Mouse (Mus musculus): ENCODE measurements at regions not wholly inside any gene's neighbourhood (a gene's known extent, or its start where the extent isn't known, plus 50 kb on each side); places are given as distances from the start of the nearest gene placed in this dataset.
A peak's percentile ranks its signal among the peaks of the same experiment; 100 is the strongest.
"Not testable (repeated sequence)": the region's sequence is repeated elsewhere in the genome, so short reads cannot be mapped to it uniquely, and the experiment has no call there.

GRCm38 (mm10) chr12:56058876-56059275 is 222.8 kb downstream of the Brms1l start:
- no peak for DNase-seq (ENCODE audit: low spot score)

- peak; percentile 49 for DNase-seq (ENCODE audit: low spot score)
These were observed 222.3 kb downstream of the Brms1l start for GRCm38 (mm10) chr12:56058463-56058862.

GRCm38 (mm10) chr12:56055382-56055781 is 219.3 kb downstream of the Brms1l start:
- no peak for DNase-seq (ENCODE audit: low spot score)

- DNase-seq (ENCODE audit: low spot score): peak; percentile 12
These were observed 209.9 kb downstream of the Brms1l start for GRCm38 (mm10) chr12:56046050-56046449.

GRCm38 (mm10) chr12:56020954-56021514 is 184.9 kb downstream of the Brms1l start:
- DNase-seq (ENCODE audit: low spot score): no peak

- no peak for DNase-seq (ENCODE audit: low spot score)
These were observed 184.4 kb downstream of the Brms1l start for GRCm38 (mm10) chr12:56020547-56020946.

- DNase-seq (ENCODE audit: low spot score): no peak
These were observed 173.9 kb downstream of the Brms1l start for GRCm38 (mm10) chr12:56009976-56010375.

- DNase-seq (ENCODE audit: low spot score): no peak
These were observed 169.7 kb downstream of the Brms1l start for GRCm38 (mm10) chr12:56005846-56006245.

GRCm38 (mm10) chr12:56005321-56005720 is 169.2 kb downstream of the Brms1l start:
- no peak for DNase-seq (ENCODE audit: low spot score)

GRCm38 (mm10) chr12:56004479-56004878 is 168.4 kb downstream of the Brms1l start:
- DNase-seq (ENCODE audit: low spot score): no peak

GRCm38 (mm10) chr12:56003561-56003960 is 167.4 kb downstream of the Brms1l start:
- DNase-seq (ENCODE audit: low spot score): no peak

GRCm38 (mm10) chr12:55996585-55997377 is 160.7 kb downstream of the Brms1l start:
- no peak for DNase-seq (ENCODE audit: low spot score)

GRCm38 (mm10) chr12:55983565-55984351 is 147.6 kb downstream of the Brms1l start:
- DNase-seq (ENCODE audit: low spot score): no peak

- DNase-seq (ENCODE audit: low spot score): no peak
These were observed 147.0 kb downstream of the Brms1l start for GRCm38 (mm10) chr12:55983128-55983527.

- no peak for DNase-seq (ENCODE audit: low spot score)
These were observed 138.1 kb downstream of the Brms1l start for GRCm38 (mm10) chr12:55974262-55974661.

GRCm38 (mm10) chr12:55959319-55959718 is 123.2 kb downstream of the Brms1l start:
- not testable (repeated sequence) for DNase-seq (ENCODE audit: low spot score)

GRCm38 (mm10) chr12:55940566-55940965 is 104.4 kb downstream of the Brms1l start:
- no peak for DNase-seq (ENCODE audit: low spot score)

- DNase-seq (ENCODE audit: low spot score): no peak
These were observed 103.4 kb downstream of the Brms1l start for GRCm38 (mm10) chr12:55939281-55940142.

GRCm38 (mm10) chr12:55934172-55934571 is 98.0 kb downstream of the Brms1l start:
- DNase-seq (ENCODE audit: low spot score): no peak

- DNase-seq (ENCODE audit: low spot score): no peak
These were observed 97.3 kb downstream of the Brms1l start for GRCm38 (mm10) chr12:55933417-55933816.

GRCm38 (mm10) chr12:55930468-55930867 is 94.3 kb downstream of the Brms1l start:
- no peak for DNase-seq (ENCODE audit: low spot score)

GRCm38 (mm10) chr12:55926974-55927321 is 90.8 kb downstream of the Brms1l start:
- DNase-seq (ENCODE audit: low spot score): no peak
